Mouse (Mus musculus) erythroblast, embryonic 14.5 days (primary cell): ENCODE data around the gene Ankrd11.

Experiments used
- GATA1 ChIP-seq: IDR thresholded peaks from 2 replicates; pipeline ENCODE4 v1.6.1; 2012; ENCODE audit warnings: low read length, inconsistent platforms, mixed read lengths
- TAL1 ChIP-seq: IDR thresholded peaks from 3 replicates; pipeline ENCODE4 v1.6.1; 2012; ENCODE audit warnings: low read length, inconsistent platforms, mixed read lengths

- TF ChIP-seq TAL1 (no peak), GATA1 (no peak)
These were observed 175.8 kb downstream of the Ankrd11 start for GRCm38 (mm10) chr8:122866231-122866630.
